Comparison of ENCODE assay signal across 8 mouse cellular contexts in genomic region chr6:59024164-59024724, GRCm38 (mm10). TPM values are rescaled to one million over a fixed set of nuclear protein-coding genes. Genes with fewer than 3 reads are reported as not detected.
DNase-seq lines count a peak whose midpoint lies in the region; TF ChIP-seq lines count a peak whose summit lies in the region.

Gene Fam13a, minus strand, starts transcription at chr6:59024549.

- intact Hi-C loops in left cerebral cortex, adult 2 months (cut with DNase I): loop anchor here (5.0 kb wide), 1 partner anchor 92 kb away; no protein-coding TSS in a partner anchor

- H3K27ac ChIP-seq in left cerebral cortex, adult 2 months: peak within 1 kb of the TSS; percentile 81

- peak; percentile 88 for DNase-seq in adrenal gland, adult 8-10 months
- DNase-seq in embryo, embryonic 10 days (ENCODE audit: low spot score): peak; percentile 94
- peak; percentile 67 for DNase-seq in gastrocnemius, postnatal 10 days
- peak; percentile 82 for DNase-seq in hindlimb bud, embryonic 11.5 days (ENCODE audit: extremely low spot score, low read depth, low spot score)
- DNase-seq in left cerebral cortex, adult 2 months (ENCODE audit: extremely low spot score in 1 of 2, low spot score in 2 of 2): peak; percentile 69 to 81
- peak; percentile 79 to 90 for DNase-seq in lung, postnatal 4 days
- DNase-seq in right cerebral cortex, adult 18-20 months: peak; percentile 90
- DNase-seq in urinary bladder, postnatal 4 days (ENCODE audit: low spot score in 2 of 2): peak; percentile 67 to 82

- peak within 1 kb of the TSS; percentile 81 for H3K4me3 ChIP-seq in left cerebral cortex, adult 2 months

- TF ChIP-seq CTCF in left cerebral cortex, adult 2 months (IDR thresholded peaks at IDR 0.05): no peak

RNA-seq across cellular contexts. Expression of gene Fam13a, which starts in this region (rescaled TPM):
- 10 to 100 TPM; 13.0 to 48.9 (median 30.2) TPM for total RNA-seq in adrenal gland, adult 8-10 months (2022)
- total RNA-seq in gastrocnemius, postnatal 10 days (2021): 1 to 10 TPM; 9.7 to 9.9 TPM
- 10 to 100 TPM; 14.8 to 15.1 TPM for total RNA-seq in left cerebral cortex, adult 2 months (2021)

Comparison
In these comparisons a context has a peak if more than half of its experiments do, and no peak if none do; other contexts are left out.
1. Peak in every context shown above with its lines: DNase-seq, H3K4me3 ChIP-seq and H3K27ac ChIP-seq.